Mouse (Mus musculus) ES-Bruce4 (cell line): Measurements from ENCODE around the gene Kmt2b. TPM values are rescaled to one million over a fixed set of nuclear protein-coding genes. Genes with fewer than 3 reads are reported as not detected.

ENCODE experiments used
- H3K27ac ChIP-seq: 2 replicates; pipeline ENCODE4 v1.5.1; 2012; ENCODE audit warnings: low read length, inconsistent platforms; ENCODE audit not compliant: insufficient read depth
- H3K27me3 ChIP-seq: 2 replicates; pipeline ENCODE4 v1.6.1; 2012; ENCODE audit warnings: mild to moderate bottlenecking, low read length, inconsistent platforms; ENCODE audit not compliant: control insufficient read depth, poor library complexity, insufficient read depth, severe bottlenecking
- H3K36me3 ChIP-seq: 2 replicates; pipeline ENCODE4 v1.6.1; 2012; ENCODE audit warnings: inconsistent platforms, mild to moderate bottlenecking, low read length, moderate library complexity; ENCODE audit not compliant: control insufficient read depth, poor library complexity, insufficient read depth, severe bottlenecking
- H3K4me1 ChIP-seq: one replicate; pipeline ENCODE4 v1.8.1; 2011; ENCODE audit warnings: low read length; ENCODE audit not compliant: control insufficient read depth, insufficient read depth
- H3K4me3 ChIP-seq: 2 replicates; pipeline ENCODE4 v1.5.1; 2011; ENCODE audit warnings: low read depth, mild to moderate bottlenecking, low read length
- H3K9ac ChIP-seq: 2 replicates; pipeline ENCODE4 v1.6.1; 2012; ENCODE audit warnings: low read depth, mild to moderate bottlenecking, inconsistent platforms; ENCODE audit not compliant: poor library complexity, severe bottlenecking
- H3K9me3 ChIP-seq: replicated peaks from 2 replicates; pipeline ENCODE4 v1.6.1; 2012; ENCODE audit warnings: mild to moderate bottlenecking, low read length, inconsistent platforms; ENCODE audit not compliant: control insufficient read depth, poor library complexity, insufficient read depth, severe bottlenecking
- CTCF ChIP-seq: IDR thresholded peaks from one replicate; pipeline ENCODE4 v1.8.1; 2011; ENCODE audit warnings: low read depth, low read length
- EP300 ChIP-seq: IDR thresholded peaks from 2 replicates; pipeline ENCODE4 v1.6.1; 2011; ENCODE audit warnings: low read depth, low read length; ENCODE audit not compliant: insufficient read depth
- POLR2A ChIP-seq: IDR thresholded peaks from one replicate; pipeline ENCODE4 v1.8.1; 2011; ENCODE audit warnings: low read length; ENCODE audit not compliant: insufficient read depth
- polyA plus RNA-seq: library from polyadenylated mRNA; stranded (reverse); fragments of >200 nt; gene quantifications from 2 replicates; pipeline ENCODE4 v1.2.4, GENCODE M21; 2011; ENCODE audit warnings: low read depth; ENCODE audit not compliant: missing spikeins, insufficient read depth, insufficient read length

Kmt2b gene
- polyA plus RNA-seq, 1 experiment = 70.2 TPM

DNA sequence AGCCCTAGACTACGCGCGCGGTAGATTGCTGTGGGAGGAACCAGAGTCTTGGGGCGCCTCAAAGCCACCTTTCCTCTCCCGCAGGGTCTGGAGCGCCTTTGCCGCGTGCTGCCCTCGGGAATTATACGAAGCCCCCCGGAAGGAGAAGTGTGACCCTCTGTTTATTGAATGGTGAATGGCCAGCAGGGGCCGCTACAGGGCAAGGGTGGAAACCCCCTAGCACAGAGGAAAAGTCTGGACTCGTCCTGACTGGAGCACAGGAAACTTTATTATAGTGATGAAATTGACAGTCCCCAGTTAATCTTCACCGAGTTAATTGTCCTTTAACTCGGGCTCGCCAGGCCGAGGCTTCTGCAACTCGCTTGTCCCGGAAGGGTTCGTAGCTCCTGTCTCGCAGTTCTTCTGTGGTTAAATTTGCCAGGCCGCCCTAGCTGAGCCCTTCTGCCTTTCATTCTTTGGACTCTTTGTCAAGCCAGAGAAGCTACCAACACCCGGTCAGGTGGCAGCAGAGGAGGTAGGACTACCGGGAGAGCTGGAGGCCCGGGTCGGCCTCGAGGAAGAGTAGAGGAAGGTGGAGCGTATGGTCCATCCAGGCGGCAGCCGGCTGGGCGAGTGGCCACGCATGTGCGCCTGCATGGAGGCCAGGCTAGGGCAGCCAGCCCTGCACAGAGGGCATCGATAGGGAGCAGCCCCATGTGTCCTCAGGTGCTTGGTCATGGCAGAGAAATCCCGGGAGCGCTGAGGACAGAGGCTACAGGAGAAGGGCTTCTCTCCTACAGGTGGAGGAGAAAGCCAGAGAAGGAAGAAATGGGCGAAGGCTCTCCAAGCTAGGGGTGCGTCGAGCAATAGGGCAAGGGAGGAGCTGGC, 1.1 kb upstream of the Kmt2b start:
- Histone ChIP-seq H3K27me3 (no peaks in the 10 kb centered on the region), H3K9me3 (no peaks in the 10 kb centered on the region), H3K4me3 (peak overlapping the region; percentile 86), H3K36me3 (peaks cover 19% of the 10 kb centered on the region), H3K27ac (peak overlapping the region; percentile 66), H3K9ac (peak overlapping the region; percentile 78), H3K4me1 (peaks cover 7% of the 10 kb centered on the region)
- no peak for TF ChIP-seq EP300
- TF ChIP-seq CTCF = peak; percentile 70
- TF ChIP-seq POLR2A = no peak

GRCm38 (mm10) chr7:30587842-30588667, 471 bp downstream of the Kmt2b start:
- Histone ChIP-seq H3K27ac (peak overlapping the region; percentile 38; the same call in 1 of the 2 replicates), H3K36me3 (peaks cover 29% of the 10 kb centered on the region), H3K9me3 (no peaks in the 10 kb centered on the region), H3K9ac (peak overlapping the region; percentile 98), H3K4me1 (peaks cover 3% of the 10 kb centered on the region), H3K4me3 (peak overlapping the region; percentile 100), H3K27me3 (no peaks in the 10 kb centered on the region)
- TF ChIP-seq EP300 (no peak), CTCF (no peak), POLR2A (no peak)

- no peaks in the 10 kb centered on the region for H3K9me3 ChIP-seq
- peaks cover 3% of the 10 kb centered on the region for H3K4me1 ChIP-seq
- H3K4me3 ChIP-seq = no peak overlapping the region
- H3K27ac ChIP-seq = no peak overlapping the region
- H3K9ac ChIP-seq = peak overlapping the region; percentile 98; the same call in 1 of the 2 replicates
- H3K27me3 ChIP-seq = no peaks in the 10 kb centered on the region
- TF ChIP-seq CTCF (no peak), POLR2A (no peak), EP300 (no peak)
- H3K36me3 ChIP-seq = peaks cover 41% of the 10 kb centered on the region
Observed at GRCm38 (mm10) chr7:30586455-30587020, 2.0 kb downstream of the Kmt2b start.

DNA sequence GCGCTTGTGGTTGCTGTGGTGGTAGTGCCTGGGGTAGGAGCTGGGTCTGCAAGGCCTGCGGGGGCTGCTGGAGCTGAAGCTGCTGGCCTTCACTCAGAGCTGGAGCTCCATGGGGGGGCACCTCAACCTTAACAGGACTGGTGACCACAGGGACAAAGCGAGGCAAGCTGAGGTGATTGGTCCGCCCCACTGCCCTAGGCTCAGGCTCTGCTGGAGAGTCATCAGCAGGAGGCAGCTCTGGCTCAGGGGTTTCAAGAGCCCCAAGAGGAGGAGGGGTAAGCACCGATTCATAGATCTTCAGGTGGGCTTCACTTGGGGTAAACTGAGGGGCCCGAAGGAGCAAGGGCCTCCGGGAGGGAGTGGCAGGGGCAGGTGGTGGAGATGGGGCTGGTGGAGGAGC, 3.4 kb downstream of the Kmt2b start:
- no peaks in the 10 kb centered on the region for H3K9me3 ChIP-seq
- peaks cover 50% of the 10 kb centered on the region for H3K36me3 ChIP-seq
- H3K4me3 ChIP-seq = no peak overlapping the region
- TF ChIP-seq EP300 (no peak), CTCF (no peak), POLR2A (no peak)
- H3K9ac ChIP-seq = no peak overlapping the region
- no peaks in the 10 kb centered on the region for H3K27me3 ChIP-seq
- H3K4me1 ChIP-seq = peaks cover under 1% of the 10 kb centered on the region
- H3K27ac ChIP-seq = no peak overlapping the region

DNA sequence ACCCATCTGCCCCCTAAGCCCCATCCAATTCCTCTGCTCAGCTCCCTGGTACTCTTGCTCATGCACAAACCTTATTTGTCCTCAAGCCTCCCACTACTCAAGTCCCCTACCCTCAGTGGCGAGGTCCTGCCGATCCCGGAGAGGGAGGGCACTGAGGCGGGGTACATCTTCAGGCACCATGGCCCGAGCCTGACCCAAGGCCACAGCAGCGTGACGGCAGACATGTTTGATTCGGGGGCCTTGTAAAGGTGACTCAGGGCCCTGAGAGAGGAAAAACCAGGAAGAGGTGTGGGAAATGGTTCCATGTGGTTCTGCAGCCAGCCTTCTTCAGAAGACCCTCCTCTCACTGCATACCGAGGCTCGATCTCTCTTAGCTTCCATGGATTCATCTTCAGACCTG, 4.2 kb downstream of the Kmt2b start:
- no peaks in the 10 kb centered on the region for H3K9me3 ChIP-seq
- H3K9ac ChIP-seq = no peak overlapping the region
- H3K27ac ChIP-seq = no peak overlapping the region
- H3K27me3 ChIP-seq = no peaks in the 10 kb centered on the region
- no peak overlapping the region for H3K4me3 ChIP-seq
- no peaks in the 10 kb centered on the region for H3K4me1 ChIP-seq
- H3K36me3 ChIP-seq = peaks cover 57% of the 10 kb centered on the region
- no peak for TF ChIP-seq CTCF
- no peak for TF ChIP-seq POLR2A
- no peak for TF ChIP-seq EP300
